Mouse (Mus musculus) lung, embryonic 15.5 days (tissue): Measurements from ENCODE around the gene Fads6. TPM values are rescaled to one million over a fixed set of nuclear protein-coding genes. Genes with fewer than 3 reads are reported as not detected.

Experiments used
- ATAC-seq: fragments of 200-750 bp; cut with Nextera tagmentation; 2 replicates; pipeline ENCODE4 v1.8.0; 2017; ENCODE audit warnings: moderate number of reproducible peaks, borderline replicate concordance; ENCODE audit not compliant: low FRiP score, low TSS enrichment; ENCODE audit errors: extremely low read depth
- H3K27ac ChIP-seq: fragments of 300-500 bp; sonication (generic); 2 replicates; pipeline ENCODE4 v1.5.1; 2015; ENCODE audit warnings: moderate library complexity, mild to moderate bottlenecking, inconsistent platforms
- H3K27me3 ChIP-seq: fragments of 300-500 bp; sonication (generic); 2 replicates; pipeline ENCODE4 v1.6.1; 2015; ENCODE audit warnings: inconsistent platforms
- H3K36me3 ChIP-seq: fragments of 300-500 bp; sonication (generic); 2 replicates; pipeline ENCODE4 v1.6.1; 2015; ENCODE audit warnings: inconsistent platforms
- H3K4me1 ChIP-seq: fragments of 300-500 bp; sonication (generic); 2 replicates; pipeline ENCODE4 v1.6.1; 2015; ENCODE audit warnings: inconsistent platforms
- H3K4me2 ChIP-seq: fragments of 300-500 bp; sonication (generic); 2 replicates; pipeline ENCODE4 v1.6.1; 2015; ENCODE audit warnings: inconsistent platforms, mild to moderate bottlenecking, moderate library complexity
- H3K4me3 ChIP-seq: fragments of 300-500 bp; sonication (generic); 2 replicates; pipeline ENCODE4 v1.5.1; 2015; ENCODE audit warnings: mild to moderate bottlenecking, inconsistent platforms
- H3K9ac ChIP-seq: fragments of 300-500 bp; sonication (generic); 2 replicates; pipeline ENCODE4 v1.6.1; 2015; ENCODE audit warnings: inconsistent platforms
- H3K9me3 ChIP-seq: fragments of 300-500 bp; sonication (generic); 2 replicates; pipeline ENCODE4 v1.6.1; 2016; ENCODE audit warnings: inconsistent platforms
- WGBS: fragments of 180-500 bp; shearing (Covaris S2); methylation state at CpG from one replicate; pipeline ENCODE4 v1.1.7; 2015; 5-methylcytosine and 5-hydroxymethylcytosine counted together
- polyA plus RNA-seq: library from polyadenylated mRNA; unstranded; fragments of >200 nt; fragmentation: Nextera tagmentation; extraction: Ambion mirVana; gene quantifications from 2 replicates; pipeline ENCODE4 v1.2.1, GENCODE M21; 2015

Gene Fads6
- polyA plus RNA-seq, 1 experiment from 2014 or later, result 0.32 TPM

- H3K4me1 ChIP-seq, result 0 out of 2 replicates have a peak, but pooled peaks cover 4% of the 10 kb centered on the region
- no peak overlapping the region for H3K27ac ChIP-seq
- H3K4me3 ChIP-seq, result no peak overlapping the region
- H3K9ac ChIP-seq, result no peak overlapping the region
- H3K9me3 ChIP-seq, result no peaks in the 10 kb centered on the region
- H3K36me3 ChIP-seq, result no peaks in the 10 kb centered on the region
- 13% methylated on average over 32 of the region's 32 CpGs for WGBS
- H3K4me2 ChIP-seq, result no peak overlapping the region
- peaks cover 74% of the 10 kb centered on the region for H3K27me3 ChIP-seq
- no peak for ATAC-seq
These were observed 25.9 kb upstream of the Fads6 start for GRCm38 (mm10) chr11:115323354-115323753.

- H3K9ac ChIP-seq, result no peak within 1 kb of the TSS
- H3K36me3 ChIP-seq, result no peaks in the 10 kb centered on the region
- 0 out of 2 replicates have a peak, but pooled peaks cover 4% of the 10 kb centered on the region for H3K4me1 ChIP-seq
- no peaks in the 10 kb centered on the region for H3K9me3 ChIP-seq
- no peak for ATAC-seq
- 4% methylated on average over 35 of the region's 35 CpGs for WGBS
- H3K4me3 ChIP-seq, result no peak within 1 kb of the TSS
- peaks cover 86% of the 10 kb centered on the region for H3K27me3 ChIP-seq
- no peak within 1 kb of the TSS for H3K4me2 ChIP-seq
- H3K27ac ChIP-seq, result no peak within 1 kb of the TSS
These were observed 24.6 kb upstream of the Fads6 start, which contains the start of gene Ush1g for GRCm38 (mm10) chr11:115321906-115322693. Gene Ush1g (minus strand): TSS chr11:115322041.

GRCm38 (mm10) chr11:115319704-115320383 lies 22.4 kb upstream of the Fads6 start:
- 9% methylated on average over 18 of the region's 18 CpGs for WGBS

GRCm38 (mm10) chr11:115318245-115319027 lies 21.0 kb upstream of the Fads6 start:
- 5% methylated on average over 63 of the region's 63 CpGs for WGBS
- no peaks in the 10 kb centered on the region for H3K36me3 ChIP-seq
- no peak overlapping the region for H3K27ac ChIP-seq
- no peak overlapping the region for H3K9ac ChIP-seq
- no peak overlapping the region for H3K4me3 ChIP-seq
- ATAC-seq, result no peak
- peaks cover 100% of the 10 kb centered on the region for H3K27me3 ChIP-seq
- H3K4me2 ChIP-seq, result no peak overlapping the region
- H3K4me1 ChIP-seq, result 0 out of 2 replicates have a peak, but pooled peaks cover 4% of the 10 kb centered on the region
- no peaks in the 10 kb centered on the region for H3K9me3 ChIP-seq

More at GRCm38 (mm10) chr11:115319704-115320383, 22.4 kb upstream of the Fads6 start:
- Histone ChIP-seq H3K9me3 (no peaks in the 10 kb centered on the region), H3K9ac (no peak overlapping the region), H3K4me3 (no peak overlapping the region), H3K36me3 (no peaks in the 10 kb centered on the region), H3K27me3 (peaks cover 100% of the 10 kb centered on the region), H3K4me1 (0 out of 2 replicates have a peak, but pooled peaks cover 4% of the 10 kb centered on the region), H3K4me2 (no peak overlapping the region), H3K27ac (no peak overlapping the region)
- no peak for ATAC-seq

GRCm38 (mm10) chr11:115317204-115317603 lies 19.7 kb upstream of the Fads6 start:
- Histone ChIP-seq H3K4me1 (0 out of 2 replicates have a peak, but pooled peaks cover 3% of the 10 kb centered on the region), H3K9ac (no peak overlapping the region), H3K27ac (no peak overlapping the region), H3K4me3 (no peak overlapping the region), H3K9me3 (no peaks in the 10 kb centered on the region), H3K4me2 (no peak overlapping the region), H3K27me3 (peaks cover 96% of the 10 kb centered on the region), H3K36me3 (no peaks in the 10 kb centered on the region)
- ATAC-seq, result no peak
- 58% methylated on average over 7 of the region's 7 CpGs for WGBS

- Histone ChIP-seq H3K27ac (no peak overlapping the region), H3K4me3 (no peak overlapping the region), H3K4me2 (no peak overlapping the region), H3K9ac (no peak overlapping the region), H3K4me1 (no peaks in the 10 kb centered on the region), H3K27me3 (peaks cover 67% of the 10 kb centered on the region), H3K9me3 (no peaks in the 10 kb centered on the region), H3K36me3 (no peaks in the 10 kb centered on the region)
- ATAC-seq, result no peak
- WGBS, result 38% methylated on average over 2 of the region's 2 CpGs
These were observed 16.8 kb upstream of the Fads6 start for GRCm38 (mm10) chr11:115314249-115314648.

GRCm38 (mm10) chr11:115308781-115309180 lies 11.3 kb upstream of the Fads6 start:
- no peak for ATAC-seq
- 67% methylated on average over 1 of the region's 1 CpGs for WGBS

GRCm38 (mm10) chr11:115306863-115307262 lies 9.4 kb upstream of the Fads6 start, which contains the start of gene Otop2:
Gene Otop2 (plus strand): TSS chr11:115307163.
- no peak for ATAC-seq
- H3K27me3 ChIP-seq, result peaks cover 3% of the 10 kb centered on the region; the same call in 1 of the 2 replicates
- H3K9me3 ChIP-seq, result no peaks in the 10 kb centered on the region
- no peaks in the 10 kb centered on the region for H3K4me1 ChIP-seq
- H3K4me2 ChIP-seq, result no peak within 1 kb of the TSS
- no peaks in the 10 kb centered on the region for H3K36me3 ChIP-seq
- 29% methylated on average over 8 of the region's 8 CpGs for WGBS
- no peak within 1 kb of the TSS for H3K9ac ChIP-seq
- no peak within 1 kb of the TSS for H3K4me3 ChIP-seq
- no peak within 1 kb of the TSS for H3K27ac ChIP-seq

More at GRCm38 (mm10) chr11:115308781-115309180, 11.3 kb upstream of the Fads6 start:
- Histone ChIP-seq H3K4me1 (no peaks in the 10 kb centered on the region), H3K9me3 (no peaks in the 10 kb centered on the region), H3K4me2 (no peak overlapping the region), H3K4me3 (no peak overlapping the region), H3K36me3 (no peaks in the 10 kb centered on the region), H3K9ac (no peak overlapping the region), H3K27ac (no peak overlapping the region), H3K27me3 (peaks cover 15% of the 10 kb centered on the region)

- Histone ChIP-seq H3K4me3 (no peak overlapping the region), H3K4me2 (no peak overlapping the region), H3K27me3 (peaks cover 18% of the 10 kb centered on the region), H3K9ac (no peak overlapping the region), H3K36me3 (no peaks in the 10 kb centered on the region), H3K4me1 (no peaks in the 10 kb centered on the region), H3K9me3 (no peaks in the 10 kb centered on the region), H3K27ac (no peak overlapping the region)
- peak; percentile 20; the same call in 1 of the 2 replicates for ATAC-seq
- WGBS, result 11% methylated on average over 8 of the region's 8 CpGs
These were observed 5.7 kb upstream of the Fads6 start for GRCm38 (mm10) chr11:115303167-115303566.

- Histone ChIP-seq H3K4me1 (peaks cover 10% of the 10 kb centered on the region), H3K4me3 (no peak overlapping the region), H3K4me2 (no peak overlapping the region), H3K9me3 (no peaks in the 10 kb centered on the region), H3K27me3 (peaks cover 33% of the 10 kb centered on the region), H3K9ac (no peak overlapping the region), H3K36me3 (no peaks in the 10 kb centered on the region), H3K27ac (no peak overlapping the region)
- ATAC-seq, result no peak
- WGBS, result 71% methylated on average over 2 of the region's 2 CpGs
These were observed 3.9 kb upstream of the Fads6 start for GRCm38 (mm10) chr11:115301351-115301750.

- Histone ChIP-seq H3K36me3 (no peaks in the 10 kb centered on the region), H3K27me3 (peaks cover 35% of the 10 kb centered on the region), H3K9me3 (no peaks in the 10 kb centered on the region), H3K4me3 (no peak overlapping the region), H3K4me2 (no peak overlapping the region), H3K9ac (no peak overlapping the region), H3K4me1 (peaks cover 10% of the 10 kb centered on the region), H3K27ac (no peak overlapping the region)
- ATAC-seq, result no peak
- 84% methylated on average over 4 of the region's 4 CpGs for WGBS
These were observed 3.3 kb upstream of the Fads6 start for GRCm38 (mm10) chr11:115300745-115301144.
